Mouse (Mus musculus) granulocyte monocyte progenitor cell, adult 5-6 weeks (primary cell): Measurements from ENCODE around the gene Mbl2. TPM values are rescaled to one million over a fixed set of nuclear protein-coding genes. Genes with fewer than 3 reads are reported as not detected.
"Not testable (repeated sequence)": the region's sequence is repeated elsewhere in the genome, so short reads cannot be mapped to it uniquely, and the experiment has no call there.

Experiments
- ATAC-seq: replicated peaks from 2 replicates; pipeline ENCODE4 v1.8.0; 2016; ENCODE audit warnings: mild to moderate bottlenecking, moderate TSS enrichment, inconsistent platforms; ENCODE audit not compliant: poor library complexity, severe bottlenecking
- total RNA-seq, 2 experiments: library from RNA; stranded (forward) in 1 of 2; stranded (reverse) in 1 of 2; fragments of 200-712, 200-1000 nt in 1 of 2; fragments of >200 nt in 1 of 2; fragmentation: Nextera tagmentation in 1 of 2; gene quantifications; 2 replicates each; pipeline ENCODE4 v1.2.3; 2014 to 2017

The Mbl2 gene
- not detected in 2 replicates for total RNA-seq (2014; fragmentation: Nextera tagmentation)
- total RNA-seq (2017): not detected in 2 replicates

DNA sequence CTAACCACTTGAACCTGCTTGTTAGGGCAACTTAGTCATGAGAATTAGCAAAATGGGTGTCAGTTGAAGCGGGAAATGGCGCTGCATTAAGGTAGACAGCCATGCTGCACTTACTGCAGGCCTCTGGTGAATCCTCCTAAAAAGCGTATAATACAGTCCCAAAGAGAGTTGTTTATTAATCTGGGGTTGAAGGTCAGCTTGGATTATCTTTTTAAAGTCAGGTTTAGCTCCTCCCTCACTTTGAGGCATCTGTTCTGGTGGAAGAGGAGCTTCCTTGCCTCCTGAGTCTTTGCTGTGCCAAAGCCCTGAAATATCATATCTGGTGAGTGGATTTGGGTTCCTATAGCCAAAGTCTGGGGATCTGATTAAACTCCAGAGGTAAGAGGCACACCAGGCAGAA is at the start of gene Mbl2:
Mbl2 (plus strand) TSS at position 252 of the 400 bp plus-strand sequence.
- ATAC-seq: no peak

DNA sequence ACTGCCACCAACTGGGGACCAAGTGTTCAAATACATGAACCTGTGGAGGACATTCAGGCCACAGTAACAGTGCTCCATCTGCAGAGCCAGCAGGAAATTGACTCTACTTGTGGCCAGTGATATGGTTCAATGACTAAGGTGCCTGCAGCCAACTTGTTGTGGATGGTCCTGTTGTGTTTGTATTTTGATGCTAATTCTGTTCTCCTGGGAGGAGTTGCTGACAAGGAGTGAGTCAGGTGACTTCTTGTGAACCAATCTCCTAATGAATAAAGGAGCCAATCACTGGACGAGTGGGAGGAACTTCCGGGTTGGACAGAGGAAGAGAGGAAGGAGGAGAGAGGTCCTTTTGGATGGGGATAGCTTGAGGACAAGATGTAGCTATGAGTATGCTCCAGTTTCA is 47.2 kb upstream of the Mbl2 start:
- no peak for ATAC-seq

- ATAC-seq: no peak
These were observed 45.5 kb upstream of the Mbl2 start for GRCm38 (mm10) chr19:30187232-30187631.

- ATAC-seq: no peak
These were observed 37.7 kb upstream of the Mbl2 start for GRCm38 (mm10) chr19:30194999-30195398.

DNA sequence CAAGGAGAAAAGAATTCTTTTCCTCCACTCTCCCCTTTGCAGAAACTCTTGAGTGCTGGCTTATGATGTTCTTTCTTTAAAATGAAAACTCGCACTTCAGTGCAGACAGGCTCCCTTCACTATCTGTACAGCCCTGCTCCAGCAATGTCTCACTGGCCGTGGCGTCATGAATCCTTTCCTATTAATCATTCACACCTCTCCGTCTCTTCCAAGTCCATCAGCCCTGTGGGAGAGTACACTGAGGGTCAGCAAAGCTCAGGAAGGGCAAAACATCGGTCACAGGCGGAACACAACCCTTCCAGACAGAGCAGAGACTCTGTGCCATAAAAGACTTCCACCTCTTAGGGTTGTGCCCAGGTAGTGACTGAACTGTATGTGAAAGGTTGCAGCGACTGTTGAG is 30.6 kb upstream of the Mbl2 start:
- ATAC-seq: no peak

- peak; percentile 50; the same call in 1 of the 2 replicates for ATAC-seq
These were observed 27.5 kb upstream of the Mbl2 start for GRCm38 (mm10) chr19:30205159-30205816.

DNA sequence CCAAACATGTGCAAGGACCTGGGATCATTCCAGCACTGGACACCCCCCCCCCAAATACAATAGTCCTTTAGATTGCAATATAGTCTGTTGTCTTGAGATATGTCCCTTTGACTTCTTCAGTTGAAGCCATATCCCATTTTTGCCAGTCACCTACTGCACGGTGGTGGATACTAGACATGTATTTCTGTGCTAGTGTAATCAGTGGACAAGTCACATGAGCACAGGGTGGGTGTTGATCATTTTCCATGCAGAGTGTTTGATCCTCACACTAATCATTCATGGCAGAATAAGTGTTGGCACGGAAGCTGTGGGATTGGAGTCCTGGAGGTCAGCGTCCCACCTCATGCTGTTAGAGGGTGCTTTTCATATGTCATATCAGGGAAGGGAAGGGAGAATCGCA is 26.9 kb upstream of the Mbl2 start:
- no peak for ATAC-seq

- ATAC-seq: no peak
These were observed 25.8 kb upstream of the Mbl2 start for GRCm38 (mm10) chr19:30206981-30207380.

DNA sequence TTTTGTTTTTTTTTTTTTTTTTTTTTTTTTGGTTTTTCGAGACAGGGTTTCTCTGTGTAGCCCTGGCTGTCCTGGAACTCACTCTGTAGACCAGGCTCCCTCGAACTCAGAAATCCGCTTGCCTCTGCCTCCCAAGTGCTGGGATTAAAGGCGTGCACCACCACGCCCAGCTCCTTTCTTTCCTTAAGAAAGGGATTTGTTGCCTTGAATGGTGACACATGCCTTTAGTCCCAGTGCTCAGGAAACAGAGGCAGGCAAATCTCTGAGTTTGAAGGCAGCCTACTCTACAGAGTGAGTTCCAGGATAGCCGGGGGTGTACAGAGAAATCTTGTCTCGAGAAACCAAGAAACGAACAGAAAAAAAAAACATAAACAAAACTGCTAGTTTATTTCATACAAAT is 23.7 kb upstream of the Mbl2 start:
- ATAC-seq: not testable (repeated sequence)

- ATAC-seq: no peak
These were observed 18.7 kb upstream of the Mbl2 start for GRCm38 (mm10) chr19:30214026-30214425.

- ATAC-seq: not testable (repeated sequence)
These were observed 17.0 kb upstream of the Mbl2 start for GRCm38 (mm10) chr19:30215736-30216135.

GRCm38 (mm10) chr19:30216186-30216585 is 16.6 kb upstream of the Mbl2 start:
- no peak for ATAC-seq

DNA sequence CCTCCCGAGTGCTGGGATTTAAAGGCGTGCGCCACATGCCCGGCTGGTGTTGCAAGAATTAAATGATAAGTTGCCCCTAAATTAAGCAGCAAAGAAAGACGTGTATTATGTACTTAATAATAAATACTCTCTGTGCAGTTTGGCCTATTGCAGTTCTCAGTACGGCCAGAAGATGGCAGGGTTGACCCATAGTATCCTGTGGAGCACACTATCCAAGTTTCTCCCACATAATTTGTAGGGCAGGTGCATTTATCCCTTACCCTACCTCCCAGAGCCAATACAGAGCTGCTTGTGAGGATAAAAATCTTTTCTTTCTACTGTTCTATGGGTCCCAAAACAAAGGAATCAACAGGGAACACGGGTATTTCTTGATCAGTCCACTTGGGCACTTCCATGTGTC is 15.4 kb upstream of the Mbl2 start:
- 0 out of 2 replicates have a peak, but pooled peaks have one; percentile 33 for ATAC-seq

GRCm38 (mm10) chr19:30222593-30222992 is 10.1 kb upstream of the Mbl2 start:
- ATAC-seq: not testable (repeated sequence)

DNA sequence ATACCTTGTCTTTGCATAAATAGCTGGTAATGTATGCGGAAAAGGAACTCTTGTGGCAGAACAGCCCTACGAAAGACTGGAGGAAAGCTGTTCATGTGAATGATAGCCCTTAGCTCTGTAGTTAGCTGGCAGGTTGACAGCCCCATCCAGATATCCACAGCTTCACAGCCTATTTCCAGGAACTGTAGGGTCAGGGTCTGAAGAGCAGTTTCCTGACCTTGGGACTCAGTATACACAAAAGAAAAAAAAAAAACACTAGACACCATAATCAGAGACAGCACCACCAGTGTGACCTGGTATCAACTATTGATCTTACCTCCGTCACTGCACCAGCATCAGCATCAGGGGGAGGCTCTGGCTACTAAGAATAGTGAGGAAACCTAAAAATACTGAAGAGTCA is 3.3 kb upstream of the Mbl2 start:
- ATAC-seq: no peak

GRCm38 (mm10) chr19:30234416-30234815 is 1.7 kb downstream of the Mbl2 start:
- ATAC-seq: no peak

GRCm38 (mm10) chr19:30247359-30247758 is 14.6 kb downstream of the Mbl2 start:
- ATAC-seq: peak; percentile 48

DNA sequence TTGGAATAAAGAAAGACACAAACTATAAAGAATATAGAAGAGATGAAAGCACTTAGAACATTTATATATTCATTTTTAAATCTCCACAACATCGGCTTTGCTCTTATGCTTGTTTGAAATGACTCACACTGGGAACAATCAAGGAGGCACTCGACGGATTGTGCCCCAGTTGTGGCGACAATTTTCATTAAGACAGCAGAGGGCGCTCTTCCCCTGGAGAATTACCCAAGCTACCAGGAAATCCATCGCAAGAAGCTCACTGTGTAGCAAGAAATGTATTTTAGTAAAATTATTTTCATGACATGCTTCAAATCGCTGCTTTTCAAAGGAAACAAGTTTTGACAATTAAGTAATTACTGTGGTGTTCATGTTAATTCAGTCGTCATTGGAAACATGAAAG is 16.1 kb downstream of the Mbl2 start:
- ATAC-seq: peak; percentile 48; the same call in 1 of the 2 replicates

DNA sequence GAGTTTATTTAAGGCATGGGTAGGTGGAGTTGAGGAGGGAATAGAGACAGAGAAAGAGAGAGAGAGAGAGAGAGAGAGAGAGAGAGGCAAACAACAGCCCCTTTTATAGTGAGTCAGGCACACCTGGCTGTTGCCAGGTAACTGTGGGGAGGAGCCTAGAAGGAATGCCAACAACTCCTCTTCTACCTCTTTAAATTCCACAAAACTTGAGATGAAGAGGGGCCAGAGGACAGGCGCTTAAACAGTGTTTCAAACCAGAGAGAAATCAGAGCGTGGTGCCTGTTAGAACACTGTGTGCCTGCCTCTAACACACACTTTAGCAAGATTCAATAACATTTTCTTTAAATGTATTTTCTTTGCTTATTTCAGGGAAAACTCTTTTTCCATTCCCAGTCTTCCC is 19.5 kb downstream of the Mbl2 start:
- no peak for ATAC-seq

- no peak for ATAC-seq
These were observed 23.6 kb downstream of the Mbl2 start for GRCm38 (mm10) chr19:30256339-30256738.

DNA sequence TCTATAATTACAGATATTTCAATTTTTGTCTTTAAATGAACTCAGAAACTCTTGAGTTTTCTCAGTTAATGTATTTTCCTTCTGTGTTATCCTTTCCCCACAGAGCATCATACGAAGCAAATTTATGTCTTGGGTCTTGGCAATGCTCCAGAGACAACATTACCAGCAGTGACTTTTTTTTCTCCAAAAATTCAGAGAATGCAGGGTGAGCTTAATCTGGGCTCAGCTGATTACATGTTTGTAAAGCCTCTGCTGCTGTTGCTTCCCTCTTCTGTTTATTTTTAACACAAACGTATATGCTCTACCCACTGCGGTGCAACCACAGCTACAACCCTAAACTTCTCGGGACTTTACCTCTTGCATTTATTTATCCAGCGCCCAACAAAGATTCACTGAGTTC is 48.4 kb downstream of the Mbl2 start:
- ATAC-seq: no peak

GRCm38 (mm10) chr19:30287899-30288490 is 55.3 kb downstream of the Mbl2 start:
- ATAC-seq: no peak
